Mouse (Mus musculus) cortical plate, adult 2 months (tissue): Measurements from ENCODE around the gene Fth1.

ENCODE experiments used
- CTCF ChIP-seq: fragments of 200-500 bp; IDR thresholded peaks from 2 replicates; pipeline ENCODE4 v1.5.1; 2011; ENCODE audit warnings: mild to moderate bottlenecking, control low read depth, low read length; ENCODE audit not compliant: insufficient read depth; ENCODE audit errors: extremely low read depth
- POLR2A ChIP-seq: fragments of 200-500 bp; IDR thresholded peaks from 2 replicates; pipeline ENCODE4 v1.6.1; 2011; ENCODE audit warnings: mild to moderate bottlenecking, low read length, control low read depth; ENCODE audit not compliant: insufficient read depth; ENCODE audit errors: extremely low read depth

DNA sequence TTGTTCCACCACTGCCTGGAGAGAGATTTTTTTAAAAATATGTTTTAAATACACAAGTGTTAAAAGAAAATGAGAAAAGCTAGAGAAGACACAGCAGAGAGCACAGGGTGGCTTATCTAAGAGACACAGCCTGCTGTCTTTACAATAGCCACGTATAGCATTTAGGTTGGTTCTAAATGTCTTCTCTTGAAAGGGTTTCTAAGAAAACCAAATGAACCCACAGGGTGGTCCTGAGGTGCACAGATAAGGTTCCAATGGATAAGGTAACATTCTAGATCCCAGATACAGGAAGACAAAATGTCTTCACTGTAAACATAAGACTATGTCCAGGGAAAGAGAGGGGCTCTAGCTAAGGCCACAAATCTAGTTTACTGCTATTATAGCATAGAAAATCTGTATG is 25.0 kb upstream of the Fth1 start:
- TF ChIP-seq CTCF (no peak), POLR2A (no peak)
